Mouse (Mus musculus): ENCODE measurements around the gene Kcnq1. TPM values are rescaled to one million over a fixed set of nuclear protein-coding genes. Genes with fewer than 3 reads are reported as not detected.

Kcnq1 gene
- polyA plus RNA-seq, 1 experiment from 2014 or later, result 0.87 TPM

GRCm38 (mm10) chr7:143399756-143400155, 293.6 kb downstream of the Kcnq1 start:
- Histone ChIP-seq H3K27me3 (peaks cover 76% of the 10 kb centered on the region), H3K27ac (no peak overlapping the region)
- no peak for ATAC-seq (ENCODE audit: low FRiP score)

GRCm38 (mm10) chr7:143400599-143400998, 294.4 kb downstream of the Kcnq1 start:
- no peak overlapping the region for H3K4me2 ChIP-seq
- H3K27me3 ChIP-seq, result peaks cover 68% of the 10 kb centered on the region
- H3K4me3 ChIP-seq (replicated peaks), result no peak overlapping the region
- peaks cover 17% of the 10 kb centered on the region for H3K4me1 ChIP-seq
- no peak overlapping the region for H3K27ac ChIP-seq
- ATAC-seq (ENCODE audit: low FRiP score), result no peak
- no peaks in the 10 kb centered on the region for H3K36me3 ChIP-seq (replicated peaks)
- no peak overlapping the region for H3K9ac ChIP-seq
- WGBS, result 26% methylated on average over 6 of the region's 6 CpGs
- H3K9me3 ChIP-seq, result no peaks in the 10 kb centered on the region

More at GRCm38 (mm10) chr7:143399756-143400155, 293.6 kb downstream of the Kcnq1 start:
- WGBS, result 88% methylated on average over 10 of the region's 10 CpGs
- H3K9me3 ChIP-seq, result no peaks in the 10 kb centered on the region
- peaks cover 17% of the 10 kb centered on the region for H3K4me1 ChIP-seq
- H3K36me3 ChIP-seq (replicated peaks), result no peaks in the 10 kb centered on the region
- H3K9ac ChIP-seq, result no peak overlapping the region
- no peak overlapping the region for H3K4me3 ChIP-seq (replicated peaks)
- H3K4me2 ChIP-seq, result no peak overlapping the region

GRCm38 (mm10) chr7:143401429-143402016, 295.4 kb downstream of the Kcnq1 start:
- H3K9me3 ChIP-seq, result no peaks in the 10 kb centered on the region
- H3K27ac ChIP-seq, result peak overlapping the region; percentile 46; the same call in 1 of the 2 replicates
- WGBS, result 72% methylated on average over 5 of the region's 5 CpGs
- H3K27me3 ChIP-seq, result peaks cover 64% of the 10 kb centered on the region
- H3K4me1 ChIP-seq, result peaks cover 17% of the 10 kb centered on the region
- ATAC-seq (ENCODE audit: low FRiP score), result no peak
- no peaks in the 10 kb centered on the region for H3K36me3 ChIP-seq (replicated peaks)
- no peak overlapping the region for H3K9ac ChIP-seq
- H3K4me3 ChIP-seq (replicated peaks), result no peak overlapping the region
- no peak overlapping the region for H3K4me2 ChIP-seq

GRCm38 (mm10) chr7:143404296-143404695, 298.1 kb downstream of the Kcnq1 start:
- H3K4me1 ChIP-seq, result peaks cover 28% of the 10 kb centered on the region
- peaks cover 59% of the 10 kb centered on the region for H3K27me3 ChIP-seq
- H3K27ac ChIP-seq, result no peak overlapping the region
- H3K9ac ChIP-seq, result no peak overlapping the region
- H3K36me3 ChIP-seq (replicated peaks), result no peaks in the 10 kb centered on the region
- 79% methylated on average over 6 of the region's 6 CpGs for WGBS
- H3K4me3 ChIP-seq (replicated peaks), result no peak overlapping the region
- no peaks in the 10 kb centered on the region for H3K9me3 ChIP-seq
- no peak overlapping the region for H3K4me2 ChIP-seq
- ATAC-seq (ENCODE audit: low FRiP score), result no peak

GRCm38 (mm10) chr7:143407931-143408501, 301.9 kb downstream of the Kcnq1 start:
- H3K27me3 ChIP-seq, result peaks cover 39% of the 10 kb centered on the region
- WGBS, result 81% methylated on average over 9 of the region's 9 CpGs
- H3K9me3 ChIP-seq, result no peaks in the 10 kb centered on the region
- peaks cover 11% of the 10 kb centered on the region; the same call in 1 of the 2 replicates for H3K4me1 ChIP-seq
- H3K4me2 ChIP-seq, result no peak overlapping the region
- no peak overlapping the region for H3K4me3 ChIP-seq (replicated peaks)
- no peak overlapping the region for H3K9ac ChIP-seq
- H3K27ac ChIP-seq, result no peak overlapping the region
- ATAC-seq (ENCODE audit: low FRiP score), result no peak
- H3K36me3 ChIP-seq (replicated peaks), result no peaks in the 10 kb centered on the region

GRCm38 (mm10) chr7:143408615-143409021, 302.5 kb downstream of the Kcnq1 start:
- Histone ChIP-seq H3K4me1 (peaks cover 11% of the 10 kb centered on the region; the same call in 1 of the 2 replicates), H3K4me3 (replicated peaks) (no peak overlapping the region), H3K9me3 (no peaks in the 10 kb centered on the region), H3K27me3 (peaks cover 39% of the 10 kb centered on the region), H3K27ac (no peak overlapping the region), H3K9ac (no peak overlapping the region), H3K4me2 (no peak overlapping the region), H3K36me3 (replicated peaks) (no peaks in the 10 kb centered on the region)
- no peak for ATAC-seq (ENCODE audit: low FRiP score)
- WGBS, result 55% methylated on average over 13 of the region's 13 CpGs

- ATAC-seq (ENCODE audit: low FRiP score), result no peak
Observed at GRCm38 (mm10) chr7:143412606-143413005, 306.4 kb downstream of the Kcnq1 start.

GRCm38 (mm10) chr7:143415070-143415469, 308.9 kb downstream of the Kcnq1 start:
- no peak for ATAC-seq (ENCODE audit: low FRiP score)
- H3K9ac ChIP-seq, result no peak overlapping the region
- peaks cover 11% of the 10 kb centered on the region; the same call in 1 of the 2 replicates for H3K4me1 ChIP-seq
- no peak overlapping the region for H3K4me3 ChIP-seq (replicated peaks)
- H3K4me2 ChIP-seq, result no peak overlapping the region
- H3K27me3 ChIP-seq, result peaks cover 49% of the 10 kb centered on the region; the same call in 1 of the 2 replicates
- WGBS, result 65% methylated on average over 4 of the region's 4 CpGs
- H3K36me3 ChIP-seq (replicated peaks), result no peaks in the 10 kb centered on the region
- no peak overlapping the region for H3K27ac ChIP-seq
- H3K9me3 ChIP-seq, result no peaks in the 10 kb centered on the region

More at GRCm38 (mm10) chr7:143412606-143413005, 306.4 kb downstream of the Kcnq1 start:
- H3K4me1 ChIP-seq, result peaks cover 15% of the 10 kb centered on the region; the same call in 1 of the 2 replicates
- H3K4me3 ChIP-seq (replicated peaks), result no peak overlapping the region
- H3K4me2 ChIP-seq, result no peak overlapping the region
- H3K36me3 ChIP-seq (replicated peaks), result no peaks in the 10 kb centered on the region
- no peak overlapping the region for H3K9ac ChIP-seq
- H3K27ac ChIP-seq, result no peak overlapping the region
- peaks cover 47% of the 10 kb centered on the region for H3K27me3 ChIP-seq
- no peaks in the 10 kb centered on the region for H3K9me3 ChIP-seq
- WGBS, result 82% methylated on average over 6 of the region's 6 CpGs

- ATAC-seq (ENCODE audit: low FRiP score), result no peak
- no peak overlapping the region for H3K4me3 ChIP-seq (replicated peaks)
- H3K27me3 ChIP-seq, result peaks cover 59% of the 10 kb centered on the region
- H3K36me3 ChIP-seq (replicated peaks), result no peaks in the 10 kb centered on the region
- H3K27ac ChIP-seq, result no peak overlapping the region
- peaks cover 11% of the 10 kb centered on the region; the same call in 1 of the 2 replicates for H3K4me1 ChIP-seq
- no peak overlapping the region for H3K9ac ChIP-seq
- WGBS, result 85% methylated on average over 12 of the region's 12 CpGs
- H3K9me3 ChIP-seq, result no peaks in the 10 kb centered on the region
- no peak overlapping the region for H3K4me2 ChIP-seq
Observed at GRCm38 (mm10) chr7:143416406-143416805, 310.2 kb downstream of the Kcnq1 start.

GRCm38 (mm10) chr7:143417875-143418274, 311.7 kb downstream of the Kcnq1 start:
- no peak overlapping the region for H3K9ac ChIP-seq
- peaks cover 70% of the 10 kb centered on the region for H3K27me3 ChIP-seq
- H3K4me2 ChIP-seq, result no peak overlapping the region
- H3K9me3 ChIP-seq, result no peaks in the 10 kb centered on the region
- H3K4me1 ChIP-seq, result peaks cover 11% of the 10 kb centered on the region; the same call in 1 of the 2 replicates
- H3K36me3 ChIP-seq (replicated peaks), result no peaks in the 10 kb centered on the region
- no peak for ATAC-seq (ENCODE audit: low FRiP score)
- WGBS, result 75% methylated on average over 5 of the region's 5 CpGs
- H3K27ac ChIP-seq, result no peak overlapping the region
- H3K4me3 ChIP-seq (replicated peaks), result no peak overlapping the region

GRCm38 (mm10) chr7:143419585-143420160, 313.5 kb downstream of the Kcnq1 start:
- Histone ChIP-seq H3K36me3 (replicated peaks) (no peaks in the 10 kb centered on the region), H3K27me3 (peaks cover 75% of the 10 kb centered on the region), H3K4me3 (replicated peaks) (no peak overlapping the region), H3K4me1 (peaks cover 11% of the 10 kb centered on the region; the same call in 1 of the 2 replicates), H3K4me2 (no peak overlapping the region), H3K9me3 (no peaks in the 10 kb centered on the region), H3K9ac (no peak overlapping the region), H3K27ac (no peak overlapping the region)
- WGBS, result 81% methylated on average over 4 of the region's 4 CpGs
- no peak for ATAC-seq (ENCODE audit: low FRiP score)

GRCm38 (mm10) chr7:143428142-143428813, 322.1 kb downstream of the Kcnq1 start:
- H3K27me3 ChIP-seq, result peaks cover 91% of the 10 kb centered on the region
- no peak overlapping the region for H3K9ac ChIP-seq
- peak overlapping the region; percentile 62 for H3K27ac ChIP-seq
- H3K36me3 ChIP-seq (replicated peaks), result no peaks in the 10 kb centered on the region
- WGBS, result 11% methylated on average over 23 of the region's 23 CpGs
- no peaks in the 10 kb centered on the region for H3K9me3 ChIP-seq
- no peak overlapping the region for H3K4me3 ChIP-seq (replicated peaks)
- peak; percentile 86 for ATAC-seq (ENCODE audit: low FRiP score)
- H3K4me1 ChIP-seq, result peaks cover 23% of the 10 kb centered on the region
- peak overlapping the region; percentile 24 for H3K4me2 ChIP-seq

All from forebrain, embryonic 12.5 days (tissue).